Mouse (Mus musculus) urinary bladder, adult 2 months (tissue): ENCODE results near the gene Tmem160. TPM values are rescaled to one million over a fixed set of nuclear protein-coding genes. Genes with fewer than 3 reads are reported as not detected.

ENCODE experiments used
- DNase-seq: peaks from one replicate; pipeline ENCODE4 v3.0.0; 2022; ENCODE audit warnings: low spot score
- polyA plus RNA-seq: library from polyadenylated mRNA; depleted of rRNA; stranded (reverse); fragments of >200 nt; gene quantifications from 2 replicates; pipeline ENCODE4 v1.2.3, GENCODE M21; 2012; rRNA removed

The Tmem160 gene
- 59.4 and 67.6 TPM in 2 replicates for polyA plus RNA-seq

DNA sequence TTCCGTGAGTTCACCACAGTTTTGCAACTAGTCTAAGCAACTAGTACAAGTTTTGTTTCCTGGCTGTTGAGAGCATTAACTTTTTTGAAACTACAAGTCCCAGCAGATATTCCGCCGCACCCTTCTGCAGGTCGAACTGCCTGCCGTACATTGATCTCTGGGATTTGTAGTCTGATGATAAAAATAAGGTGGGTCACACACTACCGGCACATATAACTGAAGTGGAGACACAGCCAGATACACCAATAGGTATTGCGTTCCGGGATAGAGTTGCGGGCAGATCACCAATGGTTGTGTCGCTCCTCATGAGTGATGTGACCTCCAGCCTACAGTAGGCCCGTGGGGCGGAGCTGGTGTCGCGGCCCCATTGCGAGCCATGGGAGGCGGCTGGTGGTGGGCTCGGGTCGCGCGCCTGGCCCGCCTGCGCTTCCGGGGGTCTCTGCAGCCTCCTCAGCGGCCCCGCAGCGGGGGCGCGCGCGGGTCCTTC lies at the start of gene Tmem160:
Gene Tmem160, plus strand, starts transcription at position 193 of the 487 bp plus-strand sequence.
- peak; percentile 71 for DNase-seq

- DNase-seq, result no peak
Measured at GRCm38 (mm10) chr7:16402968-16403948, 49.3 kb upstream of the Tmem160 start.

- no peak for DNase-seq
Measured at GRCm38 (mm10) chr7:16404315-16405072, 48.1 kb upstream of the Tmem160 start.

DNA sequence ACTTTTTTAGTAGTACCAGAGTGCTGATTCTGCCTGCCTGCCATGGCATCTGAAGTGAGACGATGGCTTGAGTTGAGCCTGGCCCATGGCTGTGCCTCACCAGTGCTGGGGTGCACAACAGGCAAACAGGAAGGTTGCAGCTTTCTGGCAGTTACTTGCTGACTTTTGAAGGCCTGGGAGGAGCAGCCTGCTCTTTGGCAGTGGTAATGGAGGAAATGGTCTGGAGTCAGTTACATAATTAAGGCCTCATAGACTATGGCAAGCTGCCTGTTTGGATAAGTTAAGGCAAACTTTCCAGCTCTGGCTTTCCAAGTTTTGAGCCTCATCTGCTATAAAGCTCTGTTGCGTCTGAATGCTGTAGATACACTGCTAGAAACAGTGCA lies 47.5 kb upstream of the Tmem160 start:
- no peak for DNase-seq

DNA sequence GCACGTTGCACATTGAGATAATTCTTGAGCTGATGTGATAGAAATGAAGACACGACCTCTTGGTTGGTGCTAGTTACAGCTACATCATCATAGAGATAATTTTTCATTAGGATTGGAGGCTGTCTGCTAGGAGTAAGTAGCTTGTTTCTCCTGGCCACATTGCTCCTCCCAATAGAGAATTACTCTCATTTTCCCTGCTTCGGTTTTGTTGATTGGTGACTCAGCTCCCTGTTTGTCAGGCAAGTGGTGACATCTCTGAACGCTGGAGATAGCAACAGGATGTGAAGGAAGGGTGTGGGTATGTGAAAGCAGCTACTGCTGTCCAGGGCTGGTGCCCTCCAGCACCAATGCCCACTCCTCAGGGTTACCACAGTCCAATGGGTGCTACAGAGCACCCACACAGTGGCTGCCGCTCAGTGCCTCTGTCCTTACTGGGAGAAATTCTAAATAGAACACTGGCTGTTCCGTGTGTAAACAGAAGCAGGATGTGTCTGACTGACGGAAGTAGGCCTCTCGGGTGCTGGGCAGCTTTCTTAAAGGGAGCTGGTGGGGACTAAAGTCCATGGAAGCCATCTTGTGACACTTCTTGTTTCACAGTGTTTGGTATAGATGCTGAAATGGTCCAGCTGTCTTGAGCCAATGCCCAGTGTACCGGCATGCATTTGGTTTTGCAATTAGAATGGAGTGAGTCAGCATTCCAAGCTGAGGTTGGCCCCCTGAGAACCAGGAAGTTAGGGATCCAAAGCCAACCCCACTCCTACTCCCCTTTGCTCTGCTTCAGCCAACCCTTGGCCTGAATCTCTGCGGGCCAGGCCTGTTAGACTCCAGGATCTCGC lies 46.8 kb upstream of the Tmem160 start:
- no peak for DNase-seq

- DNase-seq, result no peak
Measured at GRCm38 (mm10) chr7:16406978-16407377, 45.6 kb upstream of the Tmem160 start.

GRCm38 (mm10) chr7:16411100-16411499 lies 41.5 kb upstream of the Tmem160 start:
- no peak for DNase-seq

DNA sequence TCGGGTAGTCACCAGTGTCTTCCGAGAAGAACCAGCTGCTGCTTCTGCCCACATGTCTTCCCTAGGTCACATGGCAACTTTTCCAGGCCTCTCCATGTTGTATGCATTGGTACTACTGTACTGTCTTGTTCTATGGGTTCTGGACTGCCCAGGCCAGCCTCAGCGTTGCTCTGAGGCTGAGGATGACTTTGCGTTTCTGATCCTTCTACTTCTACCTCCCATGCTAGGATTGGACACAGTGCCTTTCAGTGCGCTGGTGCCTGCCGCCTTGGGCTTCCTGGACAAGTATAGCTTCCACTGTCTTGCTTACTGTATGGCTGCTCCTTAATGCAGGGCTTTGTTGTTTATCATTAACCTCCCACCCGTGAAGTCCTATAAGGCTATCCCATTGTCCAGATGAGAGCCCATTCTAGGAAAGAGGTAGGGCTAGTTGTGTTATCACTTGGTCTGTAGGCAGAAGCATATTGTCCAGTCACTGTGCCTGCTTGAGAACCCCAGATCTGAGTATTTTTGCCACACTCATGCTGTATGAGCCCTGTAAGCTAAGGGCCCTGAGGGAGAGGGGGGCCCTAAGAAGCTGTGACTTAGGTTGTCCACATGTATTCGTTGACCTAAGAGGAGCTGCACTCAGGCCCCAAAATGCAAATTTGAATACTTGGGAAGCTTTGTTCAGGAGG lies 40.2 kb upstream of the Tmem160 start:
- DNase-seq, result no peak

GRCm38 (mm10) chr7:16412930-16413329 lies 39.6 kb upstream of the Tmem160 start:
- no peak for DNase-seq

GRCm38 (mm10) chr7:16415426-16415825 lies 37.2 kb upstream of the Tmem160 start:
- no peak for DNase-seq

GRCm38 (mm10) chr7:16417141-16417771 lies 35.3 kb upstream of the Tmem160 start:
- DNase-seq, result no peak

- DNase-seq, result no peak
Measured at GRCm38 (mm10) chr7:16418713-16419112, 33.9 kb upstream of the Tmem160 start.

DNA sequence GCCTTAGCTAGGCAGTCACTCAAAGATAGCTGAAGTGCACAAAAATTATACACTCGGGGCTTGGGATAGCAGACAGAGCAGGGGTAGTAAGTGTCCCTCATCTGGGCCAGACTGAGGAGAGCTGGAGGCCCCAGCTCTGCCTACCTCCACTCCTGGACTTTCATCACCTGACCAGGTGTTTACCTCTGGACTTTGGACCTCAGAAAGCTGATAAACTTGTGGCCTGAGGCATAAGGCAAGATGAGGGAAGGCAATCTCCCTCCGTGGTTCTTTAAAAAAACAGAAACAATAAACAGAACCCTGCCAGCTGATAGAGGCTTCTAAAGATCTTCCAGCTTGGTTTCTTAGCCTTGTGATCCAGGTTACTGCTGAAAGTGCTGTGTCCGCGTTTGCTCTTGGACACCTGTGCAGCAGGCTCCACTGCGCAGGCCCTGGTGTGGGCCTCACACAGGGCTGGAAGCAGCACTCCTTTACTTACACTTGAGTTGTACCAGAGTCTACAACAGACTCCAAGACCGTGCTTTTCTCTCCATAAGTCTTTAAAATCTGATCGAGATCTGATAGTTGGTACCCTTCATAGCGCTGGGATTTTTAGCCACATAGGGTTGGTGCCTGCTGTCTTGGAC lies 32.0 kb upstream of the Tmem160 start:
- no peak for DNase-seq

DNA sequence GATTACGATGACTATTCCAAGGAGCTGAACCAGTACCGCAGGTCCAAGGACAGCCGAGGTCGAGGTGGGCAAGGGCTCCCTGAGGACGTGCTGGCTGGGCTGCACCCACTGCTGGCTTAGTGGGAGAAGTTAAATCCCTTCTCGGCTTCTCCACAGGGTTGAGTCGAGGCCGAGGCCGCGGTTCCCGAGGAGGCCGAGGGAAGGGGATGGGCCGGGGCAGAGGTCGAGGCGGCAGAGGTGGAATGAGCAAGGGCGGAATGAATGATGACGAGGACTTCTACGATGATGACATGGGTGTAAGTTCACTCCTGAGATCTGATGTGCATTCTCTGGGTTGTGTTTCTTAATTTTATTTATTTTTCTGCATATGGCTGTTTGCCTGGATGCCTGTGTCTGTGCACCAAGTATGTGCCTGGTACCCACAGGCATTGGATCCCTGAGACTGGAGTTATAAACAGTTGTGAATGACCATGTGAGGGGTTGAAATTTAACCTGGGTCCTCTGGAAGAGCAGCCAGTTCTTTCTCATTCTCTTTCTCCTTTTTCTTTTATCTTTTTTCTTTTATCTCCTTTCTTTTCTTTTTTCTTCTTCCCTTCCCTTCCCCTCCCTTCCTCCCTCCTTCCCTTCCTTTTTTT lies 30.2 kb upstream of the Tmem160 start:
- DNase-seq, result no peak

DNA sequence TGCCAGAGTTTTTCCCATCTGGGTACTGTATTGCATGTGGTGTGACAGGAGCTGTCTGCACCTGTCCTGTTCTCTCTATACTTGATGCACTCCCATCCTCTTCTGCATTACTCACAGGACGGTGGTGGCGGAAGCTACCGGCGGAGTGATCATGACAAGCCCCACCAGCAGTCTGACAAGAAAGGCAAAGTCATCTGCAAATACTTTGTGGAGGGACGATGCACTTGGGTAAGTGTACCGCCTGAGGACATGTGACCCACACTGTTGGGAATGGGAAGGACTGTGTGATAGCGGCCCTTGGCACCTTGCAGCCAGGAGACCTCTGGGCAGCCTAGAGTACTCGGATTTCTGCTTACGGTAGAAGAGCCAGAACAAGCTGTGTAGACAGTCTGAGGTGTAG lies 28.8 kb upstream of the Tmem160 start:
- no peak for DNase-seq

DNA sequence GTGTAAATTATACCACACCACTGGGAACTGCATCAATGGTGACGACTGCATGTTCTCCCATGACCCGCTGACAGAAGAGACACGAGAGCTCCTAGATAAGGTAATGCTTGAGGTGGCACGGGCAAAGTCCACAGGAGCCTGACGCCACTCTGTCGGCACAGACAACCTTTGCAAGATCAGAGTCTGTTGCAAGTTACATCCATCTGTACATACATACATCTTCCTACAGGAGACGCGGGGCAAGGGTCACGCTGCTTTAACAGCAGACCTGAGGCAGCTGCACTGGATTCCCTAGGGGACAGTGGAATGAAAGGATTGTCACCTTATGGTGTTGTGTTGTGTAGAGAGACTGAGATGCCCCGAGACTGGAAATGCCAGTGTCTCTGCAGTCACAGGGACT lies 26.9 kb upstream of the Tmem160 start:
- DNase-seq, result no peak

- peak; percentile 69 for DNase-seq
Measured at GRCm38 (mm10) chr7:16426129-16426729, 26.4 kb upstream of the Tmem160 start.

DNA sequence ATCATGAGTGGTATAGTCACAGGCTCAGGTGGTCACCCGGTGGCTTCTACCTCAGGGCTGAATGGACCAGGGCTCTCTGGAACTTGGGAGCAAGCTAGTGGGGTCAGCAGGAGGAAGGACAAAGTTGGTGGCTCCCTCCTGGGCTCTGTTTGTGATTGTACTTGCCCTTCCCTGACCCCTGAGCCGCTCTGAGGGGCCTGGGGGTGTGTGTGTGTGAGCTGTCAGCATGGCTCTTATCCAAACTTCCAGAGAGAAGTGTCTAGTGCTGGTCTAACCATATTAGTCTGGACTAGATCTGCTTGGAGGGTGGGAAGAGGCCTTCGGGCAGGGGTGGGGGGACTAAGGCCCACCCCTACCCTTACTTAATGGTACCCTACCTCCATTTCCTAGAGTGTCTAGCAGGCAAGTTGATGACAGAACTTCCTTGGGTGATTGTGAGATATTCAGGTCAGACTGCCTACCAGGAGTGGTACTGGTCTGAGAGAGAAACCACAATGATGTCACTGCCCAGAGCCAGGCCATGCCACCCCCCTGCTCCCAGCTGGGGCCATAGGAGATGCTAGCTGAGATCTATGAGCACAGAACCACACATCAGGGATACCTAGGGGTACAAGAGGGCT lies 19.1 kb upstream of the Tmem160 start:
- no peak for DNase-seq

- no peak for DNase-seq
Measured at GRCm38 (mm10) chr7:16435088-16435487, 17.5 kb upstream of the Tmem160 start.
